Mouse (Mus musculus) G1E-ER4 (cell line): ENCODE measurements around the gene Rpl36-ps4. TPM values are rescaled to one million over a fixed set of nuclear protein-coding genes. Genes with fewer than 3 reads are reported as not detected.

Experiments
- GATA1 ChIP-seq: IDR thresholded peaks from one replicate; pipeline ENCODE4 v1.8.0; 2012; ENCODE audit warnings: low read length, inconsistent platforms
- polyA plus RNA-seq: library from polyadenylated mRNA; stranded (reverse); fragments of >175 nt; gene quantifications from 2 replicates; pipeline ENCODE4 v1.2.3, GENCODE M21; 2012

The Rpl36-ps4 gene
- polyA plus RNA-seq, 1 experiment: not detected

- no peak for TF ChIP-seq GATA1
These were observed 17.6 kb upstream of the Rpl36-ps4 start for GRCm38 (mm10) chr17:87903213-87903612.

GRCm38 (mm10) chr17:87903725-87904124, 17.1 kb upstream of the Rpl36-ps4 start:
- TF ChIP-seq GATA1: no peak

GRCm38 (mm10) chr17:87915386-87915785, 5.4 kb upstream of the Rpl36-ps4 start:
- TF ChIP-seq GATA1: no peak

GRCm38 (mm10) chr17:87918121-87918520, 2.7 kb upstream of the Rpl36-ps4 start:
- no peak for TF ChIP-seq GATA1

- no peak for TF ChIP-seq GATA1
These were observed 13.5 kb downstream of the Rpl36-ps4 start for GRCm38 (mm10) chr17:87934326-87934725.

GRCm38 (mm10) chr17:87934736-87935135, 14.0 kb downstream of the Rpl36-ps4 start:
- no peak for TF ChIP-seq GATA1

- no peak for TF ChIP-seq GATA1
These were observed 15.4 kb downstream of the Rpl36-ps4 start for GRCm38 (mm10) chr17:87936156-87936555.

GRCm38 (mm10) chr17:87948965-87949584, 28.3 kb downstream of the Rpl36-ps4 start:
- no peak for TF ChIP-seq GATA1

GRCm38 (mm10) chr17:87957096-87957840, 36.5 kb downstream of the Rpl36-ps4 start:
- no peak for TF ChIP-seq GATA1

- TF ChIP-seq GATA1: no peak
These were observed 37.5 kb downstream of the Rpl36-ps4 start for GRCm38 (mm10) chr17:87958283-87958682.

- no peak for TF ChIP-seq GATA1
These were observed 42.6 kb downstream of the Rpl36-ps4 start for GRCm38 (mm10) chr17:87963081-87964075.

Other genes starting within 250 kb of the Rpl36-ps4 start
- 50.4 and 63.4 TPM in 2 replicates for gene Msh2, start 248.6 kb upstream of the Rpl36-ps4 start, polyA plus RNA-seq
- gene Kcnk12, start 123.0 kb upstream of the Rpl36-ps4 start, polyA plus RNA-seq: not detected in 2 replicates
- gene Msh6, start 54.1 kb downstream of the Rpl36-ps4 start, polyA plus RNA-seq: 25.8 and 26.9 TPM in 2 replicates
- gene Fbxo11, start 144.3 kb downstream of the Rpl36-ps4 start, polyA plus RNA-seq: 4.0 and 4.4 TPM in 2 replicates